Mouse (Mus musculus): ENCODE measurements around the gene Cox17.

DNA sequence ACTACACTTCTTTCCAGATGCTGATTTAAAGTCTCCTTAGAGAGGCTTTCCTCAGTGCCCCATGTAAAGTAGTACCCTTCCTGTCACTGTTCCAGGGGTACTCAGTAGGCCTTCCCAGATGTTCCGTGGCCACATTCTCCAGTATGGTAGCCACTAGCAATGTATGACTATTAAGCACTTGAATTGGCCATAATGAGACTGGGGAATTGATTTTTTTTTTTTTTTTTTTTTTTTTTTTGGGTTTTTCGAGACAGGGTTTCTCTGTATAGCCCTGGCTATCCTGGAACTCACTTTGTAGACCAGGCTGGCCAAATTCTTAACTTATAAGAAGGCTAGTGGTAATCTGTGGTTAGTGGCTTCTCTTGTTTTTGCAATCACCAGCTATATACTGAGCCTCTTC lies 3.1 kb downstream of the Cox17 start:
- TF ChIP-seq POLR2A (IDR thresholded peaks at IDR 0.05; ENCODE audit: control insufficient read depth, low read depth, low read length) (no peak), CTCF (IDR thresholded peaks at IDR 0.05; ENCODE audit: control insufficient read depth, insufficient read depth, insufficient replicate concordance, low read depth, low read length) (no peak)

All from testis, adult 2 months (tissue).